ENCODE assay signal across 9 mouse cellular contexts in the genomic region with DNA sequence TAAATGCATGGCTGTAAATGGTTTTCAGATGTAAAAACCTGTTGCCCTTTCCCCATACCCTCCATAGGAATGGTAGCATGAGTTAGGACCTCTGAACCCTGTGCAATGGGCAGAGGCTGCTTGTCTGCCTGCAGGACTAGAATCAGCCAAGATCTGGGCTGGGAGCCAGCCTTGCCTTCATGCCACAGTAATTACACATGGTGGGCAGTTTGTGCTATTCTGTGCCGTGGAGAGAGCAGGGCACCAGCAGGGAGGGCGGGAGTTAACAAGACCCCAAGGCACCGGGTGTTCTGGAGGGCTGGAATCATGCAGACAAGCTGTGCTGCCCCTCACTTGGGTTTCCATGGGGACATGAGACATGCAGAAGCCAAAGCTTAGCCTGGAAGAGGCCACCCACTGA. TPM values are rescaled to one million over a fixed set of nuclear protein-coding genes. Genes with fewer than 3 reads are reported as not detected.
DNase-seq lines count a peak whose midpoint lies in the region; ATAC-seq and TF ChIP-seq lines count a peak whose summit lies in the region.
"Had no signal": no experiment of that assay in that cellular context is flagged by ENCODE, and none has a peak within 500 bp of the region (broad histone marks: within the 10 kb centered on the region; RNA-seq: fewer than 3 reads in every experiment).

No protein-coding gene starts in this region.

- H3K4me1 ChIP-seq in hindbrain, postnatal 0 days (ENCODE audit: insufficient read depth, low read length): peaks cover 35% of the 10 kb centered on the region
- H3K4me1 ChIP-seq in neural tube, embryonic 13.5 days (replicated peaks): peaks cover 69% of the 10 kb centered on the region

- peak overlapping the region; percentile 41; the same call in 1 of the 2 replicates for H3K27ac ChIP-seq in hindbrain, postnatal 0 days
- H3K27ac ChIP-seq in neural tube, embryonic 13.5 days (replicated peaks): peak overlapping the region; percentile 93

- H3K9me3 ChIP-seq in hindbrain, postnatal 0 days (ENCODE audit: low read length): no peaks in the 10 kb centered on the region
- no peaks in the 10 kb centered on the region for H3K9me3 ChIP-seq in neural tube, embryonic 13.5 days
- H3K9me3 ChIP-seq: megakaryocyte, embryonic 14.5 days had no signal

- peak; percentile 16; the same call in 1 of the 2 replicates for ATAC-seq in frontal cortex, adult (ENCODE audit: low TSS enrichment)
- ATAC-seq in hindbrain, postnatal 0 days: peak; percentile 75
- peak; percentile 38 for ATAC-seq in neural tube, embryonic 13.5 days (ENCODE audit: low read depth)

- DNase-seq in frontal cortex, postnatal 25 days (ENCODE audit: low spot score in 2 of 2): no peak
- peak; percentile 69 for DNase-seq in cerebellum, adult 9-11 months
- DNase-seq in hindbrain, postnatal 0 days (ENCODE audit: low spot score): peak; percentile 89
- DNase-seq in B cell, adult 2 months: no peak
- no peak for DNase-seq in urinary bladder, adult 2 months (ENCODE audit: low spot score)
- DNase-seq in ovary, postnatal 10 days (ENCODE audit: low spot score): no peak

- H3K36me3 ChIP-seq in hindbrain, postnatal 0 days (ENCODE audit: insufficient read depth, low read length): no peaks in the 10 kb centered on the region
- no peaks in the 10 kb centered on the region for H3K36me3 ChIP-seq in neural tube, embryonic 13.5 days

- no peak overlapping the region for H3K4me3 ChIP-seq in hindbrain, postnatal 0 days (ENCODE audit: low read length)
- no peak overlapping the region for H3K4me3 ChIP-seq in neural tube, embryonic 13.5 days
- H3K4me3 ChIP-seq: megakaryocyte, embryonic 14.5 days had no signal

- TF ChIP-seq CTCF in hindbrain, postnatal 0 days (IDR thresholded peaks at IDR 0.05; ENCODE audit: low read depth): no peak

- no peaks in the 10 kb centered on the region for H3K27me3 ChIP-seq in hindbrain, postnatal 0 days (ENCODE audit: insufficient read depth, low read length)
- no peaks in the 10 kb centered on the region for H3K27me3 ChIP-seq in neural tube, embryonic 13.5 days

- H3K4me2 ChIP-seq in hindbrain, postnatal 0 days (ENCODE audit: low read depth, low read length): no peak overlapping the region
- H3K4me2 ChIP-seq in neural tube, embryonic 13.5 days: no peak overlapping the region

- WGBS in hindbrain, postnatal 0 days: 22% methylated on average over 3 of the region's 3 CpGs
- WGBS in neural tube, embryonic 13.5 days: 18% methylated on average over 3 of the region's 3 CpGs

- no peak overlapping the region for H3K9ac ChIP-seq in hindbrain, postnatal 0 days (replicated peaks; ENCODE audit: low read length)
- H3K9ac ChIP-seq in neural tube, embryonic 13.5 days: no peak overlapping the region

RNA-seq across cellular contexts. Expression of a gene that starts 30.1 kb away (rescaled TPM):
- total RNA-seq in hindbrain, postnatal 0 days (2014; rRNA removed): 19.9 and 22.3 TPM in 2 replicates
- polyA plus RNA-seq in hindbrain, postnatal 0 days (2015; fragmentation: Nextera tagmentation; extraction: Ambion mirVana): 18.6 and 20.6 TPM in 2 replicates
- 15.6 and 17.1 TPM in 2 replicates for polyA plus RNA-seq in neural tube, embryonic 13.5 days (2015; fragmentation: Nextera tagmentation; extraction: Ambion mirVana)
- 14.2 and 14.4 TPM in 2 replicates for polyA plus RNA-seq in urinary bladder, adult 2 months (2012; rRNA removed)

RNA-seq across cellular contexts. Expression of a gene that starts 42.4 kb away (rescaled TPM):
- 0.72 and 0.84 TPM in 2 replicates for total RNA-seq in hindbrain, postnatal 0 days (2014; rRNA removed)
- polyA plus RNA-seq in hindbrain, postnatal 0 days (2015; fragmentation: Nextera tagmentation; extraction: Ambion mirVana): 2.3 and 2.4 TPM in 2 replicates
- polyA plus RNA-seq in neural tube, embryonic 13.5 days (2015; fragmentation: Nextera tagmentation; extraction: Ambion mirVana): 2.7 and 3.5 TPM in 2 replicates
- 0.06 and 0.09 TPM in 2 replicates for polyA plus RNA-seq in urinary bladder, adult 2 months (2012; rRNA removed)

Comparison
In these comparisons a context has a peak if more than half of its experiments do, and no peak if none do; other contexts are left out.
1. ATAC-seq: peak in every context shown above with its lines; median percentile 75 in hindbrain, postnatal 0 days; 38 in neural tube, embryonic 13.5 days; 16 in frontal cortex, adult.
2. DNase-seq: peak in cerebellum, adult 9-11 months (single experiment) and hindbrain, postnatal 0 days (single experiment); none in frontal cortex, postnatal 25 days (0 of 2), B cell, adult 2 months (0 of 2), urinary bladder, adult 2 months (single experiment) and ovary, postnatal 10 days (single experiment).